Mouse (Mus musculus): ENCODE results near the gene Ttc30a1.

GRCm38 (mm10) chr2:75963211-75963840 is 18.4 kb downstream of the Ttc30a1 start:
- TF ChIP-seq CTCF (IDR thresholded peaks at IDR 0.05; ENCODE audit: low read depth) (no peak), EP300 (IDR thresholded peaks at IDR 0.05; ENCODE audit: low read depth) (no peak)

Measured in liver, embryonic 14.5 days (tissue).